In genomic region chr11:75615556-75615955, GRCm38 (mm10) we compare ENCODE assay signal across 26 mouse cellular contexts.
"Had no signal": no experiment of that assay in that cellular context is flagged by ENCODE, and none has a peak within 500 bp of the region (broad histone marks: within the 10 kb centered on the region; RNA-seq: fewer than 3 reads in every experiment).

No protein-coding gene starts in this region.

- H3K4me1 ChIP-seq: heart, embryonic 13.5 days; hindbrain, embryonic 10.5 days; hindbrain, embryonic 12.5 days; intestine, embryonic 15.5 days; limb, embryonic 10.5 days; limb, embryonic 12.5 days; liver, embryonic 13.5 days had no signal

- ATAC-seq: forebrain, postnatal 0 days; hindbrain, embryonic 16.5 days; inflammation-experienced regulatory T-cells, adult 6 months; intestine, embryonic 15.5 days had no signal

- H3K27ac ChIP-seq: heart, adult 2 months; heart, embryonic 13.5 days; heart, embryonic 15.5 days; hindbrain, embryonic 10.5 days; hindbrain, embryonic 12.5 days; hindbrain, embryonic 14.5 days; intestine, embryonic 15.5 days; layer of hippocampus, adult 2 months; left cerebral cortex, adult 2 months; limb, embryonic 10.5 days; limb, embryonic 12.5 days; liver, embryonic 13.5 days had no signal

- H3K9me3 ChIP-seq: heart, embryonic 13.5 days; heart, embryonic 15.5 days; hindbrain, embryonic 10.5 days; hindbrain, embryonic 12.5 days; intestine, embryonic 15.5 days; limb, embryonic 10.5 days; limb, embryonic 12.5 days; liver, embryonic 13.5 days had no signal

- H3K4me3 ChIP-seq: heart, adult 2 months; heart, embryonic 13.5 days; heart, embryonic 15.5 days; hindbrain, embryonic 10.5 days; hindbrain, embryonic 12.5 days; intestine, embryonic 15.5 days; layer of hippocampus, adult 2 months; left cerebral cortex, adult 2 months; limb, embryonic 10.5 days; limb, embryonic 12.5 days; liver, embryonic 13.5 days had no signal

- H3K9ac ChIP-seq: forebrain, postnatal 0 days; heart, embryonic 13.5 days; heart, embryonic 15.5 days; hindbrain, embryonic 12.5 days; hindbrain, embryonic 14.5 days; intestine, embryonic 15.5 days; limb, embryonic 12.5 days; liver, embryonic 13.5 days had no signal

- H3K27me3 ChIP-seq: heart, embryonic 13.5 days; heart, embryonic 15.5 days; hindbrain, embryonic 12.5 days; intestine, embryonic 15.5 days; limb, embryonic 12.5 days; liver, embryonic 13.5 days had no signal

- DNase-seq: forebrain, postnatal 0 days; gastrocnemius, postnatal 14 days; gastrocnemius, postnatal 36 days; heart, adult 11 months; heart, adult 2 months; heart, postnatal 14 days; heart, postnatal 36 days; kidney, adult 18-20 months; kidney, adult 8-10 months; kidney, postnatal 10 days; kidney, postnatal 25 days; kidney, postnatal 4 days; liver, embryonic 13.5 days had no signal

- H3K4me2 ChIP-seq: heart, embryonic 11.5 days; heart, embryonic 13.5 days; heart, embryonic 15.5 days; hindbrain, embryonic 12.5 days; hindbrain, embryonic 14.5 days; intestine, embryonic 15.5 days; limb, embryonic 12.5 days; liver, embryonic 13.5 days had no signal
